Mouse (Mus musculus) hindbrain, embryonic 12.5 days (tissue): Measurements from ENCODE around the gene Chst15. TPM values are rescaled to one million over a fixed set of nuclear protein-coding genes. Genes with fewer than 3 reads are reported as not detected.

Source experiments
- ATAC-seq: fragments of 200-750 bp; cut with Nextera tagmentation; 2 replicates; pipeline ENCODE4 v1.8.0; 2017; ENCODE audit warnings: moderate TSS enrichment; ENCODE audit not compliant: low FRiP score
- H3K27ac ChIP-seq: fragments of 300-500 bp; sonication (generic); 2 replicates; pipeline ENCODE4 v1.5.1; 2016; ENCODE audit warnings: mild to moderate bottlenecking
- H3K27me3 ChIP-seq: fragments of 300-500 bp; sonication (generic); 2 replicates; pipeline ENCODE4 v1.6.1; 2016; ENCODE audit warnings: mild to moderate bottlenecking
- H3K36me3 ChIP-seq: fragments of 300-500 bp; sonication (generic); 2 replicates; pipeline ENCODE4 v1.6.1; 2016; ENCODE audit warnings: mild to moderate bottlenecking
- H3K4me1 ChIP-seq: fragments of 300-500 bp; sonication (generic); 2 replicates; pipeline ENCODE4 v1.6.1; 2016
- H3K4me2 ChIP-seq: fragments of 300-500 bp; sonication (generic); replicated peaks from 2 replicates; pipeline ENCODE4 v1.6.1; 2016; ENCODE audit warnings: mild to moderate bottlenecking
- H3K4me3 ChIP-seq: fragments of 300-500 bp; sonication (generic); 2 replicates; pipeline ENCODE4 v1.5.1; 2016; ENCODE audit warnings: mild to moderate bottlenecking
- H3K9ac ChIP-seq: fragments of 300-500 bp; sonication (generic); 2 replicates; pipeline ENCODE4 v1.6.1; 2016; ENCODE audit warnings: mild to moderate bottlenecking, moderate library complexity
- H3K9me3 ChIP-seq: fragments of 300-500 bp; sonication (generic); replicated peaks from 2 replicates; pipeline ENCODE4 v1.6.1; 2016; ENCODE audit warnings: mild to moderate bottlenecking
- WGBS: fragments of 180-500 bp; shearing (Covaris S2); methylation state at CpG from one replicate; pipeline ENCODE4 v1.1.7; 2016; 5-methylcytosine and 5-hydroxymethylcytosine counted together
- polyA plus RNA-seq: library from polyadenylated mRNA; unstranded; fragments of >200 nt; fragmentation: Nextera tagmentation; extraction: Ambion mirVana; gene quantifications from 2 replicates; pipeline ENCODE4 v1.2.1, GENCODE M21; 2016

The Chst15 gene
- polyA plus RNA-seq, 1 experiment from 2014 or later: 29.8 TPM

GRCm38 (mm10) chr7:132197817-132198475 lies 119.1 kb downstream of the Chst15 start:
- Histone ChIP-seq H3K4me1 (peaks cover 3% of the 10 kb centered on the region; the same call in 1 of the 2 replicates), H3K4me3 (no peak overlapping the region), H3K36me3 (no peaks in the 10 kb centered on the region), H3K27ac (no peak overlapping the region), H3K27me3 (no peaks in the 10 kb centered on the region), H3K9me3 (no peaks in the 10 kb centered on the region), H3K9ac (no peak overlapping the region), H3K4me2 (no peak overlapping the region)
- no peak for ATAC-seq
- WGBS: 49% methylated on average over 7 of the region's 7 CpGs

GRCm38 (mm10) chr7:132196581-132196980 lies 120.4 kb downstream of the Chst15 start:
- H3K9me3 ChIP-seq: no peaks in the 10 kb centered on the region
- H3K36me3 ChIP-seq: no peaks in the 10 kb centered on the region
- no peak for ATAC-seq
- no peak overlapping the region for H3K4me3 ChIP-seq
- WGBS: 87% methylated on average over 1 of the region's 1 CpGs
- H3K27ac ChIP-seq: no peak overlapping the region
- no peaks in the 10 kb centered on the region for H3K27me3 ChIP-seq
- H3K4me2 ChIP-seq: no peak overlapping the region
- H3K4me1 ChIP-seq: peaks cover 3% of the 10 kb centered on the region; the same call in 1 of the 2 replicates
- H3K9ac ChIP-seq: no peak overlapping the region

- no peaks in the 10 kb centered on the region for H3K27me3 ChIP-seq
- H3K4me1 ChIP-seq: peaks cover 3% of the 10 kb centered on the region; the same call in 1 of the 2 replicates
- ATAC-seq: no peak
- 93% methylated on average over 2 of the region's 2 CpGs for WGBS
- H3K4me2 ChIP-seq: no peak overlapping the region
- no peak overlapping the region for H3K27ac ChIP-seq
- H3K4me3 ChIP-seq: no peak overlapping the region
- H3K9me3 ChIP-seq: no peaks in the 10 kb centered on the region
- H3K9ac ChIP-seq: no peak overlapping the region
- no peaks in the 10 kb centered on the region for H3K36me3 ChIP-seq
Measured at GRCm38 (mm10) chr7:132193606-132194005, 123.4 kb downstream of the Chst15 start.

- no peaks in the 10 kb centered on the region for H3K9me3 ChIP-seq
- no peak overlapping the region for H3K4me2 ChIP-seq
- peaks cover 7% of the 10 kb centered on the region for H3K4me1 ChIP-seq
- ATAC-seq: no peak
- H3K27me3 ChIP-seq: no peaks in the 10 kb centered on the region
- no peak overlapping the region for H3K4me3 ChIP-seq
- no peak overlapping the region for H3K9ac ChIP-seq
- H3K27ac ChIP-seq: no peak overlapping the region
- WGBS: 70% methylated on average over 3 of the region's 3 CpGs
- no peaks in the 10 kb centered on the region for H3K36me3 ChIP-seq
Measured at GRCm38 (mm10) chr7:132187456-132187855, 129.6 kb downstream of the Chst15 start.

Other genes with a start within 250 kb of the Chst15 start
- gene Cpxm2, start 162.5 kb downstream of the Chst15 start, polyA plus RNA-seq: 7.9 and 8.2 TPM in 2 replicates